In genomic region chr2:134681271-134681961, GRCm38 (mm10) we compare ENCODE assay signal across 8 mouse cellular contexts. TPM values are rescaled to one million over a fixed set of nuclear protein-coding genes. Genes with fewer than 3 reads are reported as not detected.
DNase-seq lines count a peak whose midpoint lies in the region; ATAC-seq and TF ChIP-seq lines count a peak whose summit lies in the region.

No protein-coding gene starts in this region.

- peak; percentile 69 for ATAC-seq in midbrain, embryonic 12.5 days (ENCODE audit: low FRiP score, low read depth)

- TF ChIP-seq POLR2A in thymus, adult 2 months (IDR thresholded peaks at IDR 0.05; ENCODE audit: control insufficient read depth, extremely low read depth, insufficient read depth, low read length, poor library complexity), result no peak
- no peak for TF ChIP-seq POLR2A in cerebellum, adult 2 months (IDR thresholded peaks at IDR 0.05; ENCODE audit: borderline replicate concordance, insufficient read depth, low read length)

- no peaks in the 10 kb centered on the region for H3K36me3 ChIP-seq in thymus, adult 2 months (ENCODE audit: control insufficient read depth, insufficient read depth, low read length)
- H3K36me3 ChIP-seq in midbrain, embryonic 12.5 days, result no peaks in the 10 kb centered on the region

- no peak overlapping the region for H3K27ac ChIP-seq in thymus, adult 2 months (ENCODE audit: control insufficient read depth, insufficient read depth, low read length)
- H3K27ac ChIP-seq in cerebellum, adult 2 months (ENCODE audit: insufficient read depth, low read length), result no peak overlapping the region
- no peak overlapping the region for H3K27ac ChIP-seq in midbrain, embryonic 12.5 days (replicated peaks)

- no peak overlapping the region for H3K4me3 ChIP-seq in thymus, adult 2 months (ENCODE audit: control insufficient read depth, insufficient read depth, low read length)
- no peak overlapping the region for H3K4me3 ChIP-seq in cerebellum, adult 2 months (replicated peaks; ENCODE audit: insufficient read depth, low read depth, low read length)
- no peak overlapping the region for H3K4me3 ChIP-seq in midbrain, embryonic 12.5 days

- H3K9ac ChIP-seq in midbrain, embryonic 12.5 days (replicated peaks), result no peak overlapping the region

- intact Hi-C loops in gastrocnemius, postnatal 14 days (cut with DNase I; ENCODE audit: low total_unique reads), result loop anchor here (5.0 kb wide), 1 partner anchor 646 kb away; no protein-coding TSS in a partner anchor

- no peaks in the 10 kb centered on the region for H3K27me3 ChIP-seq in thymus, adult 2 months (ENCODE audit: control insufficient read depth, insufficient read depth, low read length)
- no peaks in the 10 kb centered on the region for H3K27me3 ChIP-seq in cerebellum, adult 2 months (ENCODE audit: control insufficient read depth, insufficient read depth, low read length)
- no peaks in the 10 kb centered on the region for H3K27me3 ChIP-seq in midbrain, embryonic 12.5 days

- TF ChIP-seq CTCF in thymus, adult 2 months (IDR thresholded peaks at IDR 0.05; ENCODE audit: borderline replicate concordance, control insufficient read depth, extremely low read depth, insufficient read depth, low read length, poor library complexity), result no peak
- peak; percentile 58; the same call in 1 of the 2 replicates for TF ChIP-seq CTCF in cerebellum, adult 2 months (IDR thresholded peaks at IDR 0.05; ENCODE audit: borderline replicate concordance, insufficient read depth, low read depth, low read length)

- no peaks in the 10 kb centered on the region for H3K9me3 ChIP-seq in midbrain, embryonic 12.5 days

- no peaks in the 10 kb centered on the region for H3K4me1 ChIP-seq in thymus, adult 2 months (replicated peaks; ENCODE audit: control insufficient read depth, insufficient read depth, low read length)
- H3K4me1 ChIP-seq in cerebellum, adult 2 months (ENCODE audit: control insufficient read depth, insufficient read depth, low read length), result no peaks in the 10 kb centered on the region
- H3K4me1 ChIP-seq in midbrain, embryonic 12.5 days, result peaks cover 5% of the 10 kb centered on the region; the same call in 1 of the 2 replicates

- no peak overlapping the region for H3K4me2 ChIP-seq in midbrain, embryonic 12.5 days (replicated peaks)

- 22% methylated on average over 9 of the region's 9 CpGs for WGBS in thymus, adult 2 months
- 19% methylated on average over 9 of the region's 9 CpGs for WGBS in cerebellum, adult 2 months
- WGBS in large intestine, adult 2 months, result 17% methylated on average over 9 of the region's 9 CpGs
- WGBS in midbrain, embryonic 12.5 days, result 36% methylated on average over 9 of the region's 9 CpGs

- DNase-seq in thymus, postnatal 0 days (ENCODE audit: low spot score), result peak; percentile 9
- DNase-seq in thymus, adult 2 months, result no peak
- peak; percentile 19 to 46 for DNase-seq in cerebellum, adult 2 months
- DNase-seq in frontal cortex, postnatal 36 days (ENCODE audit: low spot score in 2 of 2), result peak; percentile 33 to 78
- peak; percentile 2 for DNase-seq in large intestine, adult 2 months (ENCODE audit: low read depth, low spot score)
- no peak for DNase-seq in gastrocnemius, postnatal 14 days
- DNase-seq in testis, postnatal 10 days (ENCODE audit: low spot score), result no peak

RNA-seq across cellular contexts. Expression of gene Tmx4, which starts 37.5 kb away (rescaled TPM):
- polyA plus RNA-seq in thymus, postnatal 0 days (2015; fragmentation: Nextera tagmentation; extraction: Ambion mirVana), result 7.4 and 8.2 TPM in 2 replicates
- 4.7 and 5.0 TPM in 2 replicates for polyA plus RNA-seq in thymus, adult 2 months (2012; rRNA removed)
- polyA plus RNA-seq in cerebellum, adult 2 months (2012; rRNA removed), result 66.8 and 72.3 TPM in 2 replicates
- 1.2 and 1.5 TPM in 2 replicates for polyA plus RNA-seq in large intestine, adult 2 months (2012; rRNA removed)
- polyA plus RNA-seq in midbrain, embryonic 12.5 days (2016; fragmentation: Nextera tagmentation; extraction: Ambion mirVana), result 71.0 and 83.7 TPM in 2 replicates
- total RNA-seq in gastrocnemius, postnatal 14 days (2021), result 10 to 100 TPM; 10.3 to 12.6 TPM

Comparison
In these comparisons a context has a peak if more than half of its experiments do, and no peak if none do; other contexts are left out.
1. DNase-seq: peak in thymus, postnatal 0 days (single experiment), cerebellum, adult 2 months (2 of 2), frontal cortex, postnatal 36 days (2 of 2) and large intestine, adult 2 months (single experiment); none in thymus, adult 2 months (single experiment), gastrocnemius, postnatal 14 days (single experiment) and testis, postnatal 10 days (single experiment).